Mouse (Mus musculus) neutrophil, adult 5-6 weeks (primary cell): Measurements from ENCODE around the gene Filip1. TPM values are rescaled to one million over a fixed set of nuclear protein-coding genes. Genes with fewer than 3 reads are reported as not detected.

Source experiments
- ATAC-seq: fragments of 151-379, 151-347 bp; 2 replicates; pipeline ENCODE4 v1.8.0; 2017; ENCODE audit warnings: mild to moderate bottlenecking, moderate TSS enrichment; ENCODE audit not compliant: insufficient number of reproducible peaks, poor library complexity, low FRiP score, severe bottlenecking; ENCODE audit errors: extremely low read depth
- total RNA-seq: library from RNA; stranded (forward); fragments of 200-1000 nt; gene quantifications from 2 replicates; pipeline ENCODE4 v1.2.3, GENCODE M21; 2017

The Filip1 gene
- total RNA-seq, 1 experiment from 2014 or later: 0.47 TPM

GRCm38 (mm10) chr9:79920540-79920933, 92.1 kb downstream of the Filip1 start:
- ATAC-seq: no peak

- ATAC-seq: no peak
These were observed 92.7 kb downstream of the Filip1 start for GRCm38 (mm10) chr9:79919750-79920539.

- ATAC-seq: 0 out of 2 replicates have a peak, but pooled peaks have one; percentile 19
These were observed 93.3 kb downstream of the Filip1 start for GRCm38 (mm10) chr9:79919303-79919721.

GRCm38 (mm10) chr9:79918325-79919117, 94.1 kb downstream of the Filip1 start:
- no peak for ATAC-seq

- ATAC-seq: no peak
These were observed 98.4 kb downstream of the Filip1 start for GRCm38 (mm10) chr9:79914276-79914675.

- no peak for ATAC-seq
These were observed 99.7 kb downstream of the Filip1 start for GRCm38 (mm10) chr9:79912971-79913370.

- no peak for ATAC-seq
These were observed 102.5 kb downstream of the Filip1 start for GRCm38 (mm10) chr9:79910166-79910565.

GRCm38 (mm10) chr9:79898815-79899214, 113.8 kb downstream of the Filip1 start:
- ATAC-seq: no peak

GRCm38 (mm10) chr9:79894665-79895064, 118.0 kb downstream of the Filip1 start:
- no peak for ATAC-seq

GRCm38 (mm10) chr9:79893841-79894612, 118.6 kb downstream of the Filip1 start:
- ATAC-seq: no peak

- ATAC-seq: no peak
These were observed 120.5 kb downstream of the Filip1 start for GRCm38 (mm10) chr9:79892183-79892582.

GRCm38 (mm10) chr9:79890488-79890887, 122.2 kb downstream of the Filip1 start:
- no peak for ATAC-seq

- no peak for ATAC-seq
These were observed 123.5 kb downstream of the Filip1 start for GRCm38 (mm10) chr9:79889132-79889531.

- no peak for ATAC-seq
These were observed 127.1 kb downstream of the Filip1 start for GRCm38 (mm10) chr9:79885244-79886210.

- no peak for ATAC-seq
These were observed 129.5 kb downstream of the Filip1 start for GRCm38 (mm10) chr9:79883139-79883538.

GRCm38 (mm10) chr9:79880031-79880430, 132.6 kb downstream of the Filip1 start:
- no peak for ATAC-seq

- no peak for ATAC-seq
These were observed 137.0 kb downstream of the Filip1 start for GRCm38 (mm10) chr9:79875522-79876131.

GRCm38 (mm10) chr9:79872598-79872997, 140.1 kb downstream of the Filip1 start:
- no peak for ATAC-seq
